Mouse (Mus musculus) lung, embryonic 15.5 days (tissue): ENCODE data around the gene N4bp1. TPM values are rescaled to one million over a fixed set of nuclear protein-coding genes. Genes with fewer than 3 reads are reported as not detected.

ENCODE experiments used
- ATAC-seq: fragments of 200-750 bp; cut with Nextera tagmentation; 2 replicates; pipeline ENCODE4 v1.8.0; 2017; ENCODE audit warnings: moderate number of reproducible peaks, borderline replicate concordance; ENCODE audit not compliant: low FRiP score, low TSS enrichment; ENCODE audit errors: extremely low read depth
- H3K27ac ChIP-seq: fragments of 300-500 bp; sonication (generic); 2 replicates; pipeline ENCODE4 v1.5.1; 2015; ENCODE audit warnings: moderate library complexity, mild to moderate bottlenecking, inconsistent platforms
- H3K27me3 ChIP-seq: fragments of 300-500 bp; sonication (generic); 2 replicates; pipeline ENCODE4 v1.6.1; 2015; ENCODE audit warnings: inconsistent platforms
- H3K36me3 ChIP-seq: fragments of 300-500 bp; sonication (generic); 2 replicates; pipeline ENCODE4 v1.6.1; 2015; ENCODE audit warnings: inconsistent platforms
- H3K4me1 ChIP-seq: fragments of 300-500 bp; sonication (generic); 2 replicates; pipeline ENCODE4 v1.6.1; 2015; ENCODE audit warnings: inconsistent platforms
- H3K4me2 ChIP-seq: fragments of 300-500 bp; sonication (generic); 2 replicates; pipeline ENCODE4 v1.6.1; 2015; ENCODE audit warnings: inconsistent platforms, mild to moderate bottlenecking, moderate library complexity
- H3K4me3 ChIP-seq: fragments of 300-500 bp; sonication (generic); 2 replicates; pipeline ENCODE4 v1.5.1; 2015; ENCODE audit warnings: mild to moderate bottlenecking, inconsistent platforms
- H3K9ac ChIP-seq: fragments of 300-500 bp; sonication (generic); 2 replicates; pipeline ENCODE4 v1.6.1; 2015; ENCODE audit warnings: inconsistent platforms
- H3K9me3 ChIP-seq: fragments of 300-500 bp; sonication (generic); 2 replicates; pipeline ENCODE4 v1.6.1; 2016; ENCODE audit warnings: inconsistent platforms
- WGBS: fragments of 180-500 bp; shearing (Covaris S2); methylation state at CpG from one replicate; pipeline ENCODE4 v1.1.7; 2015; 5-methylcytosine and 5-hydroxymethylcytosine counted together
- polyA plus RNA-seq: library from polyadenylated mRNA; unstranded; fragments of >200 nt; fragmentation: Nextera tagmentation; extraction: Ambion mirVana; gene quantifications from 2 replicates; pipeline ENCODE4 v1.2.1, GENCODE M21; 2015

The N4bp1 gene
- polyA plus RNA-seq, 1 experiment from 2014 or later, result 8.8 TPM

GRCm38 (mm10) chr8:86894194-86894761 lies 9.2 kb upstream of the N4bp1 start:
- 72% methylated on average over 6 of the region's 6 CpGs for WGBS
- peak overlapping the region; percentile 35 for H3K27ac ChIP-seq

DNA sequence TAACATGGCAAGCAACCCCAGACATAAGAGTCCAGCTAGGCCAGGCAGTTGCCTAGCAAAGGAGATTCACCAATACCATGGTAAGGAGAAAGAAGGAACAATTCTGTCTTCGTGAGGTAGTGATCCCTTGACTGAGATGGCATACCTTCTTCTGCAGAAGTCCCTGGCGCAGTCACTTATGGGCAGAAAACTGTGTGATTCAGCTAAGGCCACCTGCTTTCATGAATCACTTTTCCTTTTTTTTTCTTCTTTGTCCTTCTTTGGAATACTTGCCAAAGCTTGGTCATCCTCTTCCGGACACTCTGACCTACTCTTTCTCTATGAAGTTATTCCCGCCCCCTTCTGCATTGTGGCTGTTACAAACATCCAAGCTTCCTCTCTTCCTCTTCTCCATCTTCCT lies 8.5 kb upstream of the N4bp1 start:
- Histone ChIP-seq H3K27ac (0 out of 2 replicates have a peak overlapping the region, but pooled peaks have one; percentile 16), H3K4me2 (no peak overlapping the region), H3K4me1 (no peaks in the 10 kb centered on the region), H3K9me3 (no peaks in the 10 kb centered on the region), H3K9ac (no peak overlapping the region), H3K36me3 (no peaks in the 10 kb centered on the region), H3K4me3 (no peak overlapping the region), H3K27me3 (no peaks in the 10 kb centered on the region)
- WGBS, result 66% methylated on average over 4 of the region's 4 CpGs
- ATAC-seq, result no peak

More at GRCm38 (mm10) chr8:86894194-86894761, 9.2 kb upstream of the N4bp1 start:
- no peak for ATAC-seq
- no peaks in the 10 kb centered on the region for H3K36me3 ChIP-seq
- H3K4me3 ChIP-seq, result no peak overlapping the region
- no peak overlapping the region for H3K4me2 ChIP-seq
- H3K9me3 ChIP-seq, result no peaks in the 10 kb centered on the region
- no peaks in the 10 kb centered on the region for H3K27me3 ChIP-seq
- no peak overlapping the region for H3K9ac ChIP-seq
- H3K4me1 ChIP-seq, result no peaks in the 10 kb centered on the region

GRCm38 (mm10) chr8:86891533-86891932 lies 6.5 kb upstream of the N4bp1 start:
- no peak for ATAC-seq
- H3K9me3 ChIP-seq, result no peaks in the 10 kb centered on the region
- no peaks in the 10 kb centered on the region for H3K36me3 ChIP-seq
- H3K4me3 ChIP-seq, result no peak overlapping the region
- H3K27me3 ChIP-seq, result no peaks in the 10 kb centered on the region
- no peaks in the 10 kb centered on the region for H3K4me1 ChIP-seq
- no peak overlapping the region for H3K4me2 ChIP-seq
- 72% methylated on average over 1 of the region's 1 CpGs for WGBS
- no peak overlapping the region for H3K9ac ChIP-seq
- no peak overlapping the region for H3K27ac ChIP-seq

DNA sequence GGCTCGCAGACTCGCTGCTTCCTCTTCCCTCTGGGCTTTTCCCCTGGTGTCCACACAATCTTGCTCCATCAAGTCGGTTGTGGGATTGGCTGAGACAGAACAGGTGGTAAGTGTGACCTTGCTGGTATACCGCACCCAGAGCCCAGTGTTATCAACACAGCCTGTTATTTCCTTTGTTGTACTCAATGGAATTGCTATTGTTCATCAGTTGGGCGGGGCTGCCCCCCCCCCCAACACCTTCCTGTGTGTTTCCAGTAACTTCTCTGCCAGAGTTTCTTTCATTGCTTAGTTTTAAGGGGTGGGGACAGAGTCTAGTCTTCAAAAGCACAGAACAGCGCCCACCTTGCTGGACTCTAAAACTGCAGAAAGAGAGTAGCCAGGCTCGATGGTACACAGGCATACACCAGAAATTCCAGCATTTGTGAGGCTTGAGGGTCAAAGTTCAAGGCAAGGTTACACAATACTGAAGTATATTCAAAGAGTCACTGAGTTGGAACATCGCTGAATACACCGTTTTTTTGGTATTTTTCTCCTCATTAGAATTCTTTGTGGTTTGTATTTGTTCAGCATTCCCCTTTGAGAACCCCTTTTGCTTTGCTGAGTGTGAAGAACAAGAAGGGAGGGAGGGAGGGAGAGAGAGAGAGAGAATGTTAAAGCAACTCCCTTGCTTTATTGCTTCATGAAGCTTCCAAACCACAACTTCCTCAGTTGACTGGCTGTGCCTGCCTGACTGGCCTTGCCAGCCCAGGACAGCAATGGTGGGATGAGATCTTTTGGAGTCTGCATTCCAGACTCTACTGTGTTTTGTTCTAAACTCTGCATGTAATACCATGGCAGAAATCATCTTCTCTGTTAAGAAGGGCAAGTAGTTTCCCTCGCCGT lies 3.2 kb upstream of the N4bp1 start:
- peaks cover 7% of the 10 kb centered on the region for H3K4me1 ChIP-seq
- no peaks in the 10 kb centered on the region for H3K27me3 ChIP-seq
- no peak overlapping the region for H3K4me2 ChIP-seq
- H3K36me3 ChIP-seq, result no peaks in the 10 kb centered on the region
- ATAC-seq, result no peak
- no peak overlapping the region for H3K27ac ChIP-seq
- H3K9ac ChIP-seq, result no peak overlapping the region
- no peaks in the 10 kb centered on the region for H3K9me3 ChIP-seq
- no peak overlapping the region for H3K4me3 ChIP-seq
- 59% methylated on average over 11 of the region's 11 CpGs for WGBS

DNA sequence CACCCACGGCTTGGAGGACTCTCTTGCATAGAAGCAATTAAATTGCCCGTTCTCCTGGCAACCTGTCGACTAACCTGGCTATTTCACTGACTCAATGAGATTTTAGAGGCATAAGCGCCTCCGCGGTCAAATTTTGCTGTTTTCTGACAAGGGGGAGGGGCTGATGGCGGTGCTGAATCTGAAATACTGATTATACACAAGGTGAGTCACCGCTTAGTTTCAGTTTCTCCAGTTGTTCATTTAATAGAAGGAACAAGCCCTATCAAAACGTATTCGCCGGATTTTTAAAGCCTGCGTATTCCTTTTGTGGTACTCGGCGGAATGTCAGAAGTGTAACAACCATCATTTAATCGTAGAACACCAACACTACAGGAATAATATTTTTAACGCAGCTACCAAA lies 991 bp downstream of the N4bp1 start:
- Histone ChIP-seq H3K9ac (peak overlapping the region; percentile 94), H3K27ac (peak overlapping the region; percentile 93), H3K9me3 (no peaks in the 10 kb centered on the region), H3K27me3 (no peaks in the 10 kb centered on the region), H3K4me1 (peaks cover 18% of the 10 kb centered on the region), H3K4me2 (peak overlapping the region; percentile 70), H3K36me3 (no peaks in the 10 kb centered on the region), H3K4me3 (peak overlapping the region; percentile 99)
- 2% methylated on average over 16 of the region's 16 CpGs for whole genome bisulfite sequencing
- no peak for ATAC-seq

DNA sequence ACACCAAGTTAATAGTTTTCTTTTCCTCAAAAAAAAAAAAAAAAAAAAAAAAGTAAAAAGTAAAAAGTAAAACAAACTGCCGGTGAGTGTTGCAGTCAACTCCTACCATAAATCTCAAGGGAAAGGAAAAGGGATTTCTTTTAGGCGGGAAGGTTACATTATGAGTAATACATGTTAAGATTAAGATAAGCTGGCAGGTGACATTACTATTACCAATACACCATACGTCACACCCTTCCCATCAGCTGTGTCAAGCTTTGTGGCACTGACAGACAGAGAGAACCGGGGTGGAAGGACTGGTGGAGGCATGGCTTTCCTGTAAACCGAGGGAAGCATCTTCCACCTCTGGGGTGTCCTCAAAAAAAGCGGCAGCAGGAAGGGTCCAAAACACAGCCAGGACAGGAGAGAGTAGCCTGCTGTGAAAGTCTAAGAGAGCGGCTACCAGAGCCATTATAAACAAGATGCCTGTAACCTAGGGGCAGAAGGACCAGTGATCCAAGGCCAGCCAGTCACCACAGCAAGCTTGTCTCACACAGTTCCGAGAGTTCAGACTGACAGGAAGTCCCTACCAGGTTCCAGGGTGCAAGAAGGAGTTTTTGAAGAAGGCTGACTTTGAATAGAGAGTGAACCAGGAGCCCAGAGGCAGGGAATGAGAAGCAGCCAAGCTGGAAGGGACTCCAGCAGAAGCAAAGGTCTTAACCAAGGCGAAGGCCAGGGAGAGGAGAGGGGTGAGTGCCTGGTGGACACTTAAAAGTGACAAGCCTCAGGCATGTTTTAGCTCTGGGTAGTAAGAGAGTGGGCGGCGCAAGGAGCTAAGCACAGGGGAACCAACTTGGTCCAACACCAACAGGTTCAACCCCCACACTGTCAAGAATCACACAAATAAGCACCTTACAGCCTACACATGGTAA lies 2.2 kb downstream of the N4bp1 start:
- no peaks in the 10 kb centered on the region for H3K9me3 ChIP-seq
- H3K9ac ChIP-seq, result peak overlapping the region; percentile 1; the same call in 1 of the 2 replicates
- H3K36me3 ChIP-seq, result no peaks in the 10 kb centered on the region
- peaks cover 18% of the 10 kb centered on the region for H3K4me1 ChIP-seq
- H3K4me2 ChIP-seq, result peak overlapping the region; percentile 70
- no peak overlapping the region for H3K27ac ChIP-seq
- ATAC-seq, result no peak
- WGBS, result 65% methylated on average over 11 of the region's 11 CpGs
- H3K4me3 ChIP-seq, result peak overlapping the region; percentile 99
- no peaks in the 10 kb centered on the region for H3K27me3 ChIP-seq

GRCm38 (mm10) chr8:86881951-86882350 lies 3.1 kb downstream of the N4bp1 start:
- no peaks in the 10 kb centered on the region for H3K9me3 ChIP-seq
- H3K27me3 ChIP-seq, result no peaks in the 10 kb centered on the region
- H3K9ac ChIP-seq, result no peak overlapping the region
- no peak overlapping the region for H3K27ac ChIP-seq
- 78% methylated on average over 9 of the region's 9 CpGs for WGBS
- ATAC-seq, result no peak
- no peak overlapping the region for H3K4me3 ChIP-seq
- peaks cover 18% of the 10 kb centered on the region for H3K4me1 ChIP-seq
- H3K4me2 ChIP-seq, result no peak overlapping the region
- no peaks in the 10 kb centered on the region for H3K36me3 ChIP-seq

- Histone ChIP-seq H3K27ac (no peak overlapping the region), H3K4me1 (peaks cover 18% of the 10 kb centered on the region)
These were observed 3.9 kb downstream of the N4bp1 start for GRCm38 (mm10) chr8:86881068-86881609.

GRCm38 (mm10) chr8:86876831-86877230 lies 8.2 kb downstream of the N4bp1 start:
- ATAC-seq, result no peak

More at GRCm38 (mm10) chr8:86881068-86881609, 3.9 kb downstream of the N4bp1 start:
- no peak for ATAC-seq
- WGBS, result 72% methylated on average over 11 of the region's 11 CpGs
- H3K4me2 ChIP-seq, result no peak overlapping the region
- no peak overlapping the region for H3K4me3 ChIP-seq
- H3K9ac ChIP-seq, result no peak overlapping the region
- H3K27me3 ChIP-seq, result no peaks in the 10 kb centered on the region
- H3K36me3 ChIP-seq, result no peaks in the 10 kb centered on the region
- H3K9me3 ChIP-seq, result no peaks in the 10 kb centered on the region

GRCm38 (mm10) chr8:86874055-86874454 lies 11.0 kb downstream of the N4bp1 start:
- H3K9ac ChIP-seq, result no peak overlapping the region
- H3K27me3 ChIP-seq, result no peaks in the 10 kb centered on the region
- H3K9me3 ChIP-seq, result no peaks in the 10 kb centered on the region
- WGBS, result 80% methylated on average over 2 of the region's 2 CpGs
- H3K4me3 ChIP-seq, result no peak overlapping the region
- H3K27ac ChIP-seq, result no peak overlapping the region
- no peaks in the 10 kb centered on the region for H3K36me3 ChIP-seq
- no peak overlapping the region for H3K4me2 ChIP-seq
- no peak for ATAC-seq
- peaks cover 18% of the 10 kb centered on the region for H3K4me1 ChIP-seq

More at GRCm38 (mm10) chr8:86876831-86877230, 8.2 kb downstream of the N4bp1 start:
- no peaks in the 10 kb centered on the region for H3K36me3 ChIP-seq
- no peaks in the 10 kb centered on the region for H3K27me3 ChIP-seq
- WGBS, result 79% methylated on average over 2 of the region's 2 CpGs
- H3K4me3 ChIP-seq, result no peak overlapping the region
- H3K4me1 ChIP-seq, result peaks cover 17% of the 10 kb centered on the region
- H3K4me2 ChIP-seq, result no peak overlapping the region
- no peaks in the 10 kb centered on the region for H3K9me3 ChIP-seq
- no peak overlapping the region for H3K9ac ChIP-seq
- no peak overlapping the region for H3K27ac ChIP-seq

DNA sequence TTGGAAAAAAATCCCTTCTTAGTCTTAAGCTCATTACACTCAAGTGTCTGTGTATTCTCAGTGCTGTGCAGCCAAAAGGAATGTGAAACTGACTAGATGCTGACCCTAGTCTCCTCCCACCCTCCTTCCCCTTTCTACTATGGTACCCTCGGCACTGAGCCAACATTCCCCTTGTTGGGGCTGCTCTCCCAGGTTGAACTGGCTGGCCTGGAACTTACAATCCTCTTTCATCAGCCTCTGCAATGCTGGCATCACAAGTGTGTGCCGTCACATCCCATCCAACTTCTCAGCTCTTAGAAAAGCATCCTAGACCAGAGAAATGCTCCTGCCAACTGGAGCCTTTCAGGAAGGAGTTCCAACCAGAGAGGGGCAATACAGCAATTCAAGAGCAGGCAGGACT lies 11.9 kb downstream of the N4bp1 start:
- no peaks in the 10 kb centered on the region for H3K9me3 ChIP-seq
- H3K27ac ChIP-seq, result 0 out of 2 replicates have a peak overlapping the region, but pooled peaks have one; percentile 30
- 15% methylated on average over 2 of the region's 2 CpGs for WGBS
- H3K36me3 ChIP-seq, result no peaks in the 10 kb centered on the region
- H3K9ac ChIP-seq, result no peak overlapping the region
- no peak overlapping the region for H3K4me2 ChIP-seq
- no peak overlapping the region for H3K4me3 ChIP-seq
- no peaks in the 10 kb centered on the region for H3K27me3 ChIP-seq
- ATAC-seq, result peak; percentile 76; the same call in 1 of the 2 replicates
- peaks cover 18% of the 10 kb centered on the region for H3K4me1 ChIP-seq
